Mouse (Mus musculus): ENCODE measurements around the gene Cebpg. TPM values are rescaled to one million over a fixed set of nuclear protein-coding genes. Genes with fewer than 3 reads are reported as not detected.
A peak's percentile ranks its signal among the peaks of the same experiment; 100 is the strongest.

Gene Cebpg
- total RNA-seq (2022), result 10 to 100 TPM; 33.0 to 39.8 (median 36.6) TPM

- peak; percentile 97 to 98 for DNase-seq (ENCODE audit: low spot score in 2 of 2)
Measured at GRCm38 (mm10) chr7:35056436-35056864, at the start of gene Cebpg. Gene Cebpg, minus strand, starts transcription at chr7:35056573.

- no peak for DNase-seq (ENCODE audit: low spot score in 2 of 2)
Measured at GRCm38 (mm10) chr7:35099528-35099927, 43.2 kb upstream of the Cebpg start.

- DNase-seq (ENCODE audit: low spot score in 2 of 2), result no peak
Measured at GRCm38 (mm10) chr7:35098777-35099176, 42.4 kb upstream of the Cebpg start.

- DNase-seq (ENCODE audit: low spot score in 2 of 2), result no peak
Measured at GRCm38 (mm10) chr7:35094975-35095678, 38.8 kb upstream of the Cebpg start.

- no peak for DNase-seq (ENCODE audit: low spot score in 2 of 2)
Measured at GRCm38 (mm10) chr7:35090550-35090949, 34.2 kb upstream of the Cebpg start.

GRCm38 (mm10) chr7:35086271-35086861 lies 30.0 kb upstream of the Cebpg start:
- no peak for DNase-seq (ENCODE audit: low spot score in 2 of 2)

GRCm38 (mm10) chr7:35084565-35085360 lies 28.4 kb upstream of the Cebpg start:
- DNase-seq (ENCODE audit: low spot score in 2 of 2), result no peak

GRCm38 (mm10) chr7:35081406-35082104 lies 25.2 kb upstream of the Cebpg start:
- DNase-seq (ENCODE audit: low spot score in 2 of 2), result no peak

GRCm38 (mm10) chr7:35080843-35081338 lies 24.5 kb upstream of the Cebpg start:
- peak; percentile 22 to 27 for DNase-seq (ENCODE audit: low spot score in 2 of 2)

- no peak for DNase-seq (ENCODE audit: low spot score in 2 of 2)
Measured at GRCm38 (mm10) chr7:35076645-35077044, 20.3 kb upstream of the Cebpg start.

- no peak for DNase-seq (ENCODE audit: low spot score in 2 of 2)
Measured at GRCm38 (mm10) chr7:35066640-35067212, 10.4 kb upstream of the Cebpg start.

GRCm38 (mm10) chr7:35065958-35066357 lies 9.6 kb upstream of the Cebpg start:
- no peak for DNase-seq (ENCODE audit: low spot score in 2 of 2)

- DNase-seq (ENCODE audit: low spot score in 2 of 2), result no peak
Measured at GRCm38 (mm10) chr7:35064286-35065258, 8.2 kb upstream of the Cebpg start.

- DNase-seq (ENCODE audit: low spot score in 2 of 2), result no peak
Measured at GRCm38 (mm10) chr7:35059467-35059866, 3.1 kb upstream of the Cebpg start.

- no peak for DNase-seq (ENCODE audit: low spot score in 2 of 2)
Measured at GRCm38 (mm10) chr7:35058329-35058728, 2.0 kb upstream of the Cebpg start.

GRCm38 (mm10) chr7:35057569-35057968 lies 1.2 kb upstream of the Cebpg start:
- no peak for DNase-seq (ENCODE audit: low spot score in 2 of 2)

- no peak for DNase-seq (ENCODE audit: low spot score in 2 of 2)
Measured at GRCm38 (mm10) chr7:35056999-35057398, 626 bp upstream of the Cebpg start.

- DNase-seq (ENCODE audit: low spot score in 2 of 2), result peak; percentile 45 to 54
Measured at GRCm38 (mm10) chr7:35055619-35056435, 546 bp downstream of the Cebpg start.

Measured in gastrocnemius, adult 8-10 months (tissue).